Mouse (Mus musculus): ENCODE results near the gene Olfr1272.
"Not testable (repeated sequence)": the region's sequence is repeated elsewhere in the genome, so short reads cannot be mapped to it uniquely, and the experiment has no call there.

Olfr1272 gene

DNA sequence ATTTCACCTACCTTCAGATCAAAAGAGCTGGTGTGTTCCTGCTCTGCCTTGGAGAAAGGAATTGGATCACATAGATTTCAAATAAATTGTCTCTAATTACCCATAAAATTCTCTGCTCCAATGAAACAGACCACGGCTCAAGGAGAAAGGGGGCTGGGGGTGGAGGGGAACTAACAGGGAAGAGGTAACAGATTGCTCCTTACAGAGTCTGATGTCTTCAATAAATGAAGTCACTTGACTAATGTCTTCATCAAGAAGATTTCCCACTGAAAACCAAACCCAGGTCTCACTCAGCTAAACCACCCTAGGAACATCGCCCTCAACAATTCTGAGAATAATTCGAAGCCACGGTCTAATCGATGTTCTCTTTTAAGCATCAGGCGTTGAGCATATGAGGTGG, at the start of gene Olfr1272:
Olfr1272 (minus strand) TSS at position 101 of the 400 bp plus-strand sequence.
- no peak for DNase-seq (ENCODE audit: low read depth, low spot score)

DNA sequence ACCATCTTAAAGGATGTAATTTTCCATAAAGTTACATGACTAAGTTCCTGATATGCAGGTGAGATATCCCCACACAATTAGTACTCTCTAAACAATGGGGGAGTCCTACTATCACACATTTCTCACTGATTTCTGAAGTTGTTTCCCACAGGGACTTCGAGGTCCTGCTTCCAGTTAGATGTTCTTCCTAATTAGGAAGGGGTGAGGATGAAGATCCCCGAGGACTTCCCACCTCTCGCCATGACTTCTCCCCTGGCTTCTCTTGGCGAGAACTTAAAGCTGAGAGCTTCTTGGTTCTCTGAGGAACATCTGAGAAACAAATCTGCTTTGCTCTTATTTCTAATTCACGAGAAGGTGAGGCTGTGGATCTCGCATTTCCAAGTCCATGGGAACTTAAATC, 29.3 kb upstream of the Olfr1272 start, which contains the start of gene Gm13769:
Gm13769 (plus strand) TSS at position 301 of the 400 bp plus-strand sequence.
- DNase-seq (ENCODE audit: low read depth, low spot score): not testable (repeated sequence)

DNA sequence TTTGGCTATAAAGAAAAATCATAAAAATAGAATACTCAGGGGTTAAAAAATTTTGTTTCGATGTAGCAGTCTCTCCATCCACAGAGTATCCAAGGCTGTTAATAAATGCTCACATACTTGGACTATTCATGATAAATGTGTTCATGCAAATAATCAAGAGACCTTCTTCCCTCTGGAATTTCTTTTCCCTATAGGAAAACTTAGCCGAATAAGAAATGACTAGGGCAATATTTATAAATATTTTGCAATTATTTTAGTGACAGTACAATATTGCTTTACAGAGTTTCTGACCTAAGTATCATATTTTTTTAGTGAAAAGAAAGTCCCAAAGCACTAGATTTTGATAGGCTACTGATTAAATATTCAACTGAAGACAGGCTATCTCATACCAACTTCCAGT, 21.7 kb downstream of the Olfr1272 start, which contains the start of gene Olfr1271:
Olfr1271 (minus strand) TSS at position 101 of the 400 bp plus-strand sequence.
- no peak for DNase-seq (ENCODE audit: low read depth, low spot score)

DNA sequence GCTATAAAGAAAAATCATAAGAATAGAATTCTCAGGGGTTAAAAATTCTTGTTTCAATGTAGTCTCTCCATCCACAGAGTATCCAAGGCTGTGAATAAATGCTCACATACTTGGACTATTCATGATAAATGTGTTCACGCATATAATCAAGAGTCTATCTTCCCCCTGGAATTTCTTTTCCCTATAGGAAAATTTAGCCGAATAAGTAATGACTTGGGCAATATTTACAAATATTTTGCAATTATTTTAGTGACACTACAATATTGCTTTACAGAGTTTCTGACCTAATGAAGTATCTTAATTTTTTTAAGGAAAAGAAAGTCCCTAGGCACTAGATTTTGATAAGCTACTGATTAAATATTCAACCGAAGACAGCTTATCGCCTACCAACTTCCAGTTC, 35.1 kb downstream of the Olfr1272 start, which contains the start of gene Olfr142:
Olfr142 (minus strand) TSS at position 101 of the 400 bp plus-strand sequence.
- DNase-seq (ENCODE audit: low read depth, low spot score): no peak

Data from forelimb bud, embryonic 11.5 days (tissue).